Mouse (Mus musculus) liver, embryonic 14.5 days (tissue): ENCODE measurements around the gene Cdkl4. TPM values are rescaled to one million over a fixed set of nuclear protein-coding genes. Genes with fewer than 3 reads are reported as not detected.

Source experiments
- ATAC-seq: fragments of 200-750 bp; cut with Nextera tagmentation; 2 replicates; pipeline ENCODE4 v1.8.0; 2017; ENCODE audit warnings: moderate number of reproducible peaks, mild to moderate bottlenecking, moderate library complexity; ENCODE audit not compliant: insufficient read depth
- DNase-seq, 3 experiments: peaks; one replicate each; pipeline ENCODE4 v3.0.0-alpha.2; 2012 to 2013; ENCODE audit warnings: low read depth in 3 of 3, low spot score in 3 of 3
- H3K27ac ChIP-seq: fragments of 300-500 bp; sonication (generic); 2 replicates; pipeline ENCODE4 v1.5.1; 2014; ENCODE audit warnings: moderate library complexity, mild to moderate bottlenecking, control low read depth, inconsistent platforms
- H3K27me3 ChIP-seq: fragments of 300-500 bp; sonication (generic); 2 replicates; pipeline ENCODE4 v1.6.1; 2014; ENCODE audit warnings: mild to moderate bottlenecking, low read length, moderate library complexity; ENCODE audit not compliant: control insufficient read depth, insufficient read depth
- H3K36me3 ChIP-seq: fragments of 300-500 bp; sonication (generic); replicated peaks from 2 replicates; pipeline ENCODE4 v1.6.1; 2014; ENCODE audit warnings: low read depth; ENCODE audit not compliant: control insufficient read depth, insufficient read depth
- H3K4me1 ChIP-seq, 2 experiments: fragments of 200-500 bp in 1 of 2; fragments of 300-500 bp in 1 of 2; sonication (generic) in 1 of 2; replicated peaks; 2 replicates each; pipeline ENCODE4 v1.6.1; 2012 to 2014; ENCODE audit warnings: antibody characterized with exemption in 1 of 2, inconsistent platforms in 1 of 2, low read length in 1 of 2; ENCODE audit not compliant: control insufficient read depth in 2 of 2, insufficient read depth in 2 of 2
- H3K4me2 ChIP-seq: fragments of 300-500 bp; sonication (generic); 2 replicates; pipeline ENCODE4 v1.6.1; 2014; ENCODE audit warnings: low read depth, mild to moderate bottlenecking, control low read depth, moderate library complexity
- H3K4me3 ChIP-seq, 2 experiments: fragments of 200-500 bp in 1 of 2; fragments of 300-500 bp in 1 of 2; sonication (generic) in 1 of 2; 2 replicates each; pipeline ENCODE4 v1.5.1; 2012 to 2014; ENCODE audit warnings: low read depth in 2 of 2, low read length in 2 of 2, mild to moderate bottlenecking in 2 of 2, control low read depth in 1 of 2, inconsistent platforms in 1 of 2, moderate library complexity in 1 of 2; ENCODE audit not compliant: insufficient read depth in 1 of 2
- H3K9ac ChIP-seq: fragments of 300-500 bp; sonication (generic); replicated peaks from 2 replicates; pipeline ENCODE4 v1.6.1; 2014; ENCODE audit warnings: mild to moderate bottlenecking, control low read depth, moderate library complexity
- H3K9me3 ChIP-seq: fragments of 300-500 bp; sonication (generic); 2 replicates; pipeline ENCODE4 v1.6.1; 2016; ENCODE audit warnings: low read length, mixed read lengths; ENCODE audit not compliant: control insufficient read depth
- CTCF ChIP-seq: IDR thresholded peaks from 2 replicates; pipeline ENCODE4 v1.5.1; 2016; ENCODE audit warnings: antibody characterized with exemption, low read depth, control low read depth
- EP300 ChIP-seq: IDR thresholded peaks from 2 replicates; pipeline ENCODE4 v1.6.1; 2016; ENCODE audit warnings: antibody characterized with exemption, low read depth
- WGBS: fragments of 180-500 bp; shearing (Covaris S2); extraction: QIAGEN DNeasy Blood & Tissue Kit; methylation state at CpG from one replicate; pipeline ENCODE4 v1.1.7; 2014; ENCODE audit not compliant: insufficient replicate concordance; 5-methylcytosine and 5-hydroxymethylcytosine counted together
- polyA plus RNA-seq, 2 experiments: library from polyadenylated mRNA; depleted of rRNA in 1 of 2; stranded (reverse) in 1 of 2; unstranded in 1 of 2; fragments of >200 nt; fragmentation: Nextera tagmentation in 1 of 2; extraction: Ambion mirVana in 1 of 2; gene quantifications; 2 replicates each; pipeline versions ENCODE4 v1.2.1 to v1.2.3; 2012 to 2014

The Cdkl4 gene
- polyA plus RNA-seq, 2 experiments = 0.09 to 0.13 TPM

DNA sequence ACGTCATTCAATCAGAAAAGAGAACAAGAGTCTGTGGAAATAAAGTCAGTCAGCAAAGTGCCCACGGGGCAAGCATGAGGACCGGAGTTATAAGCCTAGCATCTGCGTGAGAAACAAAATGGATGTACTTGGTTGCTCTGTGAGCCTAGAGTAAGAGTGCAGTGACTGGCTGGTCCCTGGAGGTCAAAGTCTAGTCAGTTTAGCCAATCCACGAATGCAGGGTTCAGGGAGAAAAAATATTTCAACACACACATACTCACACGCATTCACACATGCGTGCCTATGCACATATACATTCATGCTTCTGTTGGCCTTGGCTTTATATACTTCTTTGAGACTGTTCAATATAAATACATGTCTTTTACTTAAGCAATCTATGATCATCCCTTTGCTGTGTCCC, 62.1 kb downstream of the Cdkl4 start:
- H3K27ac ChIP-seq = no peak overlapping the region
- ATAC-seq (no peak), DNase-seq (no peak)
- TF ChIP-seq EP300 (no peak), CTCF (no peak)
- no peak overlapping the region for H3K4me2 ChIP-seq
- H3K36me3 ChIP-seq = no peaks in the 10 kb centered on the region
- H3K27me3 ChIP-seq = no peaks in the 10 kb centered on the region
- peaks cover 0 to 21% of the 10 kb centered on the region in 2 experiments; a peak in 2 of 4 replicates for H3K4me1 ChIP-seq
- no peak overlapping the region for H3K4me3 ChIP-seq
- no peak overlapping the region for H3K9ac ChIP-seq
- no peaks in the 10 kb centered on the region for H3K9me3 ChIP-seq
- WGBS = 77% methylated on average over 7 of the region's 7 CpGs

- peak overlapping the region; percentile 26; the same call in 1 of the 2 replicates for H3K4me2 ChIP-seq
- H3K4me3 ChIP-seq = no peak overlapping the region
- ATAC-seq (peak; percentile 44; the same call in 1 of the 2 replicates), DNase-seq (no peak)
- H3K4me1 ChIP-seq = peaks cover 0 to 25% of the 10 kb centered on the region in 2 experiments; a peak in 2 of 4 replicates
- no peak for TF ChIP-seq EP300
- TF ChIP-seq CTCF = no peak
- H3K36me3 ChIP-seq = no peaks in the 10 kb centered on the region
- no peak overlapping the region for H3K27ac ChIP-seq
- no peaks in the 10 kb centered on the region for H3K27me3 ChIP-seq
- H3K9me3 ChIP-seq = no peaks in the 10 kb centered on the region
- no peak overlapping the region for H3K9ac ChIP-seq
- 9% methylated on average over 8 of the region's 8 CpGs for WGBS
Observed at GRCm38 (mm10) chr17:80513766-80514165, 63.8 kb downstream of the Cdkl4 start.

DNA sequence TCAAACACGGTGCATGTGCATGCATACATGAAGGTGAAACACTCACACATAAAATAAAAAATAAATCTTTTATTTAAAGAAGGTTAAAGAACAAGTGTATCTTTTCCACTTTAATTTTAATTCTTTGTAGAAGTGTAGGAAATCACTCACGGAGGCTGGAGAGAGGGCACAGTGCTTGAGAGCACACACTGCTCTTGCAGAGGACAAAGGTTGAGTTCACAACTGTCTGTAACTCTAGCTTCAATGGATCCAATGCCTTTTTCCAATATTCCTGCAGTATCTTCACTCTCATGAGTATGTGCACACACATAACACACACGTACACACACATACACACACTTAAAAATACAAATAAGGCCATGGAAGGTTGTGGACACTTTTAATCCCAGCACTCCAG, 67.2 kb downstream of the Cdkl4 start:
- H3K9ac ChIP-seq = no peak overlapping the region
- WGBS = 50% methylated on average over 3 of the region's 3 CpGs
- no peaks in the 10 kb centered on the region for H3K9me3 ChIP-seq
- no peak overlapping the region for H3K4me3 ChIP-seq
- no peak for ATAC-seq
- TF ChIP-seq EP300 (no peak), CTCF (no peak)
- no peaks in the 10 kb centered on the region for H3K27me3 ChIP-seq
- no peak overlapping the region for H3K4me2 ChIP-seq
- H3K36me3 ChIP-seq = no peaks in the 10 kb centered on the region
- H3K27ac ChIP-seq = no peak overlapping the region
- H3K4me1 ChIP-seq = peaks cover 0 to 22% of the 10 kb centered on the region in 2 experiments; a peak in 2 of 4 replicates
- DNase-seq = no peak

GRCm38 (mm10) chr17:80509494-80510458, 67.8 kb downstream of the Cdkl4 start:
- Histone ChIP-seq H3K4me1 (peaks cover 0 to 19% of the 10 kb centered on the region in 2 experiments; a peak in 2 of 4 replicates), H3K27ac (no peak overlapping the region), H3K4me2 (no peak overlapping the region), H3K36me3 (no peaks in the 10 kb centered on the region), H3K9me3 (no peaks in the 10 kb centered on the region), H3K9ac (no peak overlapping the region), H3K27me3 (no peaks in the 10 kb centered on the region), H3K4me3 (no peak overlapping the region)
- ATAC-seq = no peak
- no peak for DNase-seq
- 32% methylated on average over 4 of the region's 4 CpGs for WGBS
- TF ChIP-seq CTCF (no peak), EP300 (no peak)

GRCm38 (mm10) chr17:80505766-80506165, 71.8 kb downstream of the Cdkl4 start:
- Histone ChIP-seq H3K4me1 (peaks cover 0 to 16% of the 10 kb centered on the region in 2 experiments; a peak in 3 of 4 replicates), H3K4me3 (no peak overlapping the region), H3K27ac (no peak overlapping the region), H3K9ac (no peak overlapping the region), H3K27me3 (no peaks in the 10 kb centered on the region), H3K4me2 (no peak overlapping the region), H3K9me3 (no peaks in the 10 kb centered on the region), H3K36me3 (no peaks in the 10 kb centered on the region)
- 56% methylated on average over 6 of the region's 6 CpGs for WGBS
- DNase-seq = no peak
- no peak for ATAC-seq
- no peak for TF ChIP-seq CTCF
